Mouse (Mus musculus): ENCODE data around the gene Camsap2. TPM values are rescaled to one million over a fixed set of nuclear protein-coding genes. Genes with fewer than 3 reads are reported as not detected.

Gene Camsap2
- polyA plus RNA-seq, 1 experiment from 2014 or later: 23.6 TPM

- 74% methylated on average over 5 of the region's 5 CpGs for WGBS
- ATAC-seq: no peak
Observed at GRCm38 (mm10) chr1:136348137-136348536, 2.2 kb upstream of the Camsap2 start.

DNA sequence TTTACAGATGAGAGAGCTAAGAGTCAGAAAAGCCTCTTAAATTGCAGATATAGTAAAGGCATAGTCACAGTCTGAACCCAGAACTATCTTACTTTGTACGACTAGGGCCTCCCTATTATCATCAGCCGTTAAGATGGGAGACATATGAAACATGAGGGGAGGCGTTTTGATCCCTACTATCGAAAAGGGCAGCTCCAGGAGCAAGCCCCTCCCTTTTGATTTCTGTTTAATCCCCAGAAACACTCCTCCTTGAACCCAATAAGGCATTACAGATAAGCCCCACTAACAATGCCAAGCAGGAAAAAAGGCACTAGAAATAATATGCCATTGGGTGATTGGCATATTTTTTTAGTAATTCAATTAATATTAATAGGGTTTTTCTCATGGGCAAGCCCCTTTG is 1.2 kb upstream of the Camsap2 start:
- WGBS: 74% methylated on average over 4 of the region's 4 CpGs
- ATAC-seq: no peak
- Histone ChIP-seq H3K4me1 (ENCODE audit: control insufficient read depth, insufficient read depth, low read depth, low read length) (peaks cover 16% of the 10 kb centered on the region), H3K4me3 (ENCODE audit: low read length) (no peak overlapping the region), H3K36me3 (ENCODE audit: control insufficient read depth, insufficient read depth, low read length) (no peaks in the 10 kb centered on the region), H3K4me2 (ENCODE audit: low read length) (no peak overlapping the region), H3K27me3 (replicated peaks; ENCODE audit: control insufficient read depth, insufficient read depth, low read length) (no peaks in the 10 kb centered on the region), H3K9me3 (ENCODE audit: control insufficient read depth, low read length) (no peaks in the 10 kb centered on the region), H3K9ac (ENCODE audit: low read depth, low read length) (no peak overlapping the region), H3K27ac (ENCODE audit: low read depth, low read length) (no peak overlapping the region)

More at GRCm38 (mm10) chr1:136348137-136348536, 2.2 kb upstream of the Camsap2 start:
- Histone ChIP-seq H3K4me2 (ENCODE audit: low read length) (no peak overlapping the region), H3K9ac (ENCODE audit: low read depth, low read length) (no peak overlapping the region), H3K36me3 (ENCODE audit: control insufficient read depth, insufficient read depth, low read length) (no peaks in the 10 kb centered on the region), H3K4me1 (ENCODE audit: control insufficient read depth, insufficient read depth, low read depth, low read length) (peaks cover 8% of the 10 kb centered on the region), H3K27me3 (replicated peaks; ENCODE audit: control insufficient read depth, insufficient read depth, low read length) (no peaks in the 10 kb centered on the region), H3K9me3 (ENCODE audit: control insufficient read depth, low read length) (no peaks in the 10 kb centered on the region), H3K4me3 (ENCODE audit: low read length) (no peak overlapping the region), H3K27ac (ENCODE audit: low read depth, low read length) (no peak overlapping the region)

DNA sequence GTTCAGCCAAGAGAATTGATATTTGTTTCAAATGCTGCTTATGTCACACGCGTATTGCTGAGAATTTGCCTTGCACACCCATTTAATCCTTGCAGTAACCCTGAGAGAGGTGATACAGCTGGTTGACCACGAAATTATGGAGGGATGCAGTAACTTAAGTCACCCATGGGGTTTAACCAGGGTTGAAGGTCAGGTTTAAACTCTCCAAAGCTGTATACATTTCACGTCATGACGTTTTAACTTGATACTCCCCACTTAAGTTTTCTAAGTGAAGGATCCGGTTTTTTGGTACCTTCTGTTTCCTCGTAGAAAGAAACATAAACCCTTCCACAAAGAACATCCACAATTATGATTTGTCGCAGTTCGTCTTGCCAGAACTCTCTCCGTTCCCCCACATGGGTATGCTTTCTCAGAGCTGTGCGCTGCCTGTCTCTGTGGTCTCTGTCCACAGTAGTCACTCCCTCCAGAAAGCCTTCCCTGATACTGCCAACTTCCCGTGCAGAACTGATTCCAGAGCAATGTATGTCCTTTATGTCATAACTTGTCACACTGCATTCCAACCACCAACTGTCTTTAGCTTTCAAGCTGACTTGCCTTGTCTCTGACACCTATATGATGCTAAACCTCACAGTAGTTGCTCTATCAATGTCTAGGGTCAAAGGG is 600 bp upstream of the Camsap2 start:
- Histone ChIP-seq H3K36me3 (ENCODE audit: control insufficient read depth, insufficient read depth, low read length) (no peaks in the 10 kb centered on the region), H3K9ac (ENCODE audit: low read depth, low read length) (peak overlapping the region; percentile 94), H3K9me3 (ENCODE audit: control insufficient read depth, low read length) (no peaks in the 10 kb centered on the region), H3K4me1 (ENCODE audit: control insufficient read depth, insufficient read depth, low read depth, low read length) (peaks cover 22% of the 10 kb centered on the region), H3K4me3 (ENCODE audit: low read length) (peak overlapping the region; percentile 68), H3K27ac (ENCODE audit: low read depth, low read length) (peak overlapping the region; percentile 98), H3K4me2 (ENCODE audit: low read length) (peak overlapping the region; percentile 90), H3K27me3 (replicated peaks; ENCODE audit: control insufficient read depth, insufficient read depth, low read length) (no peaks in the 10 kb centered on the region)
- 7% methylated on average over 12 of the region's 12 CpGs for WGBS
- no peak for ATAC-seq

DNA sequence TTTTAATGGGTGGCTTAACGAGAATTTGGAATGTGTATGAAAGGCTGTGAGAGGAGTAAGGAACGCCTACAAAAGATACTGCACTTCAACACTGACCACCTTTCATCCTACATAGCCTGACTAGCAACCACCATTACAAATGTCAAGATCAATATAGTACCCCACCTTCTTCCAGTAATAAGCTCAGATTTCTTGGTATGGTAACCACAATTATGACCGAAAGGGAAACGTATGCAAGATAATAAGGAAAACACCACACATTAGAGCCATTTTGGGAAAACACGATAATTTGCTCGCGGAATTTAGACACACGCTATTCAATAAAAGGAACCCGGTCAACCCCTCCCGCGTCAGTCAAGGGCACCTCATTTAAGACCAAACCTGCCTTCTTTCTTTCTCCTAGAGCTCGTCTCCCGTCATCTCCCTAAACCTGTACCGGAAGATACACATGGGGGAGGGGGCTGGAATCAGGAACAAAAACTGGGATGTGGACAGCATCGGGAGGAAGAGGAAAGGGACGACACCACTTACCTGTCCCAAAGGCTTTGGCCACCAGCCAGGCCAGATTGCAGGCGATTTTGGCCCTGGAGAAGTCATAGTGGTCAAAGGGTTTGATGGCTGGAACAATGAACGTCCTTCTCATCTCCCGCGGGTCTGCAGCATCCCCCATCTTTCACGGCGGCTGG is 993 bp downstream of the Camsap2 start:
- H3K4me1 ChIP-seq (ENCODE audit: control insufficient read depth, insufficient read depth, low read depth, low read length): peaks cover 26% of the 10 kb centered on the region
- peak overlapping the region; percentile 94 for H3K9ac ChIP-seq (ENCODE audit: low read depth, low read length)
- H3K36me3 ChIP-seq (ENCODE audit: control insufficient read depth, insufficient read depth, low read length): no peaks in the 10 kb centered on the region
- ATAC-seq: 0 out of 2 replicates have a peak, but pooled peaks have one; percentile 3
- under 1% methylated on average over 22 of the region's 22 CpGs for WGBS
- H3K4me2 ChIP-seq (ENCODE audit: low read length): peak overlapping the region; percentile 92
- no peaks in the 10 kb centered on the region for H3K27me3 ChIP-seq (replicated peaks; ENCODE audit: control insufficient read depth, insufficient read depth, low read length)
- no peaks in the 10 kb centered on the region for H3K9me3 ChIP-seq (ENCODE audit: control insufficient read depth, low read length)
- peak overlapping the region; percentile 68 for H3K4me3 ChIP-seq (ENCODE audit: low read length)
- peak overlapping the region; percentile 98 for H3K27ac ChIP-seq (ENCODE audit: low read depth, low read length)

- WGBS: 0% methylated on average over 1 of the region's 1 CpGs
Observed at GRCm38 (mm10) chr1:136344281-136344680, 1.6 kb downstream of the Camsap2 start.

GRCm38 (mm10) chr1:136343727-136344126 is 2.2 kb downstream of the Camsap2 start:
- WGBS: 19% methylated on average over 7 of the region's 7 CpGs
- no peaks in the 10 kb centered on the region for H3K27me3 ChIP-seq (replicated peaks; ENCODE audit: control insufficient read depth, insufficient read depth, low read length)
- peak overlapping the region; percentile 68 for H3K4me3 ChIP-seq (ENCODE audit: low read length)
- no peak for ATAC-seq
- peak overlapping the region; percentile 66 for H3K9ac ChIP-seq (ENCODE audit: low read depth, low read length)
- H3K36me3 ChIP-seq (ENCODE audit: control insufficient read depth, insufficient read depth, low read length): no peaks in the 10 kb centered on the region
- H3K27ac ChIP-seq (ENCODE audit: low read depth, low read length): no peak overlapping the region; the same call in 1 of the 2 replicates
- peaks cover 26% of the 10 kb centered on the region for H3K4me1 ChIP-seq (ENCODE audit: control insufficient read depth, insufficient read depth, low read depth, low read length)
- H3K9me3 ChIP-seq (ENCODE audit: control insufficient read depth, low read length): no peaks in the 10 kb centered on the region
- peak overlapping the region; percentile 92 for H3K4me2 ChIP-seq (ENCODE audit: low read length)

More at GRCm38 (mm10) chr1:136344281-136344680, 1.6 kb downstream of the Camsap2 start:
- H3K4me3 ChIP-seq (ENCODE audit: low read length): peak overlapping the region; percentile 68
- H3K4me2 ChIP-seq (ENCODE audit: low read length): peak overlapping the region; percentile 92
- H3K9me3 ChIP-seq (ENCODE audit: control insufficient read depth, low read length): no peaks in the 10 kb centered on the region
- peak overlapping the region; percentile 24 for H3K27ac ChIP-seq (ENCODE audit: low read depth, low read length)
- no peaks in the 10 kb centered on the region for H3K27me3 ChIP-seq (replicated peaks; ENCODE audit: control insufficient read depth, insufficient read depth, low read length)
- no peaks in the 10 kb centered on the region for H3K36me3 ChIP-seq (ENCODE audit: control insufficient read depth, insufficient read depth, low read length)
- H3K9ac ChIP-seq (ENCODE audit: low read depth, low read length): peak overlapping the region; percentile 94
- H3K4me1 ChIP-seq (ENCODE audit: control insufficient read depth, insufficient read depth, low read depth, low read length): peaks cover 26% of the 10 kb centered on the region
- no peak for ATAC-seq

GRCm38 (mm10) chr1:136340541-136340940 is 5.4 kb downstream of the Camsap2 start:
- 95% methylated on average over 3 of the region's 3 CpGs for WGBS
- no peak overlapping the region for H3K4me2 ChIP-seq (ENCODE audit: low read length)
- H3K4me3 ChIP-seq (ENCODE audit: low read length): no peak overlapping the region
- no peaks in the 10 kb centered on the region for H3K9me3 ChIP-seq (ENCODE audit: control insufficient read depth, low read length)
- H3K36me3 ChIP-seq (ENCODE audit: control insufficient read depth, insufficient read depth, low read length): no peaks in the 10 kb centered on the region
- no peak overlapping the region for H3K9ac ChIP-seq (ENCODE audit: low read depth, low read length)
- H3K27me3 ChIP-seq (replicated peaks; ENCODE audit: control insufficient read depth, insufficient read depth, low read length): no peaks in the 10 kb centered on the region
- no peak for ATAC-seq
- no peak overlapping the region for H3K27ac ChIP-seq (ENCODE audit: low read depth, low read length)
- peaks cover 24% of the 10 kb centered on the region for H3K4me1 ChIP-seq (ENCODE audit: control insufficient read depth, insufficient read depth, low read depth, low read length)

GRCm38 (mm10) chr1:136334743-136335142 is 11.2 kb downstream of the Camsap2 start:
- no peaks in the 10 kb centered on the region for H3K9me3 ChIP-seq (ENCODE audit: control insufficient read depth, low read length)
- H3K4me2 ChIP-seq (ENCODE audit: low read length): no peak overlapping the region
- no peak overlapping the region for H3K27ac ChIP-seq (ENCODE audit: low read depth, low read length)
- no peaks in the 10 kb centered on the region for H3K36me3 ChIP-seq (ENCODE audit: control insufficient read depth, insufficient read depth, low read length)
- ATAC-seq: 0 out of 2 replicates have a peak, but pooled peaks have one; percentile 26
- H3K9ac ChIP-seq (ENCODE audit: low read depth, low read length): no peak overlapping the region
- H3K4me3 ChIP-seq (ENCODE audit: low read length): no peak overlapping the region
- peaks cover 12% of the 10 kb centered on the region for H3K4me1 ChIP-seq (ENCODE audit: control insufficient read depth, insufficient read depth, low read depth, low read length)
- 79% methylated on average over 10 of the region's 10 CpGs for WGBS
- H3K27me3 ChIP-seq (replicated peaks; ENCODE audit: control insufficient read depth, insufficient read depth, low read length): no peaks in the 10 kb centered on the region

DNA sequence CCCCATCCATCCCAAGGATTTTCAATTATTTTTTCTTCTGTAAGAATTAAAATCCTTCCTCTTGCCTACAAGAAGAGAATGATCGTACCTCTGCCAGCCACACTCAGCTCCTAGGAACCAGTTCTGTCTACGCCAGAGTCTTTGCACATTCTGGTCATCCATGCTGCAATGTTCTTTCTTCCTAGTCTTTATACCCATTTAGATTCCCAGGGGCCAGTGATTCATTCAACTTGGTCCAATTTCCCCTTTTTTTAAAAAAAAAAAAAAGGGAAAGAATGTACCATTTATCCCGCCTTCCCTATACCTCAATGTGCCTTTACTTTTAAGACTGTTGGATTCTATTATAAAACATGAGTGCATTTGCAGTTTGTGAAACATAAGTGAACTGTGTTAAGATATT is 12.4 kb downstream of the Camsap2 start:
- 74% methylated on average over 3 of the region's 3 CpGs for WGBS
- ATAC-seq: no peak
- Histone ChIP-seq H3K4me3 (ENCODE audit: low read length) (no peak overlapping the region), H3K27ac (ENCODE audit: low read depth, low read length) (no peak overlapping the region), H3K9me3 (ENCODE audit: control insufficient read depth, low read length) (no peaks in the 10 kb centered on the region), H3K4me2 (ENCODE audit: low read length) (no peak overlapping the region), H3K4me1 (ENCODE audit: control insufficient read depth, insufficient read depth, low read depth, low read length) (peaks cover 12% of the 10 kb centered on the region), H3K36me3 (ENCODE audit: control insufficient read depth, insufficient read depth, low read length) (no peaks in the 10 kb centered on the region), H3K27me3 (replicated peaks; ENCODE audit: control insufficient read depth, insufficient read depth, low read length) (no peaks in the 10 kb centered on the region), H3K9ac (ENCODE audit: low read depth, low read length) (no peak overlapping the region)

All from hindbrain, embryonic 16.5 days (tissue).